Mouse (Mus musculus): ENCODE measurements around the gene Acbd3. TPM values are rescaled to one million over a fixed set of nuclear protein-coding genes. Genes with fewer than 3 reads are reported as not detected.

Gene Acbd3
- polyA plus RNA-seq, 1 experiment from 2014 or later = 21.8 TPM

- 4% methylated on average over 10 of the region's 10 CpGs for WGBS
- Histone ChIP-seq H3K9ac (ENCODE audit: low read depth, low read length) (peak overlapping the region; percentile 89), H3K27ac (ENCODE audit: low read depth, low read length) (peak overlapping the region; percentile 88), H3K4me1 (ENCODE audit: control insufficient read depth, insufficient read depth, low read depth, low read length) (peaks cover 10% of the 10 kb centered on the region), H3K4me2 (ENCODE audit: low read length) (peak overlapping the region; percentile 99), H3K9me3 (ENCODE audit: control insufficient read depth, low read length) (no peaks in the 10 kb centered on the region), H3K36me3 (ENCODE audit: control insufficient read depth, insufficient read depth, low read length) (no peaks in the 10 kb centered on the region), H3K4me3 (ENCODE audit: low read length) (peak overlapping the region; percentile 76), H3K27me3 (replicated peaks; ENCODE audit: control insufficient read depth, insufficient read depth, low read length) (no peaks in the 10 kb centered on the region)
- ATAC-seq = peak; percentile 35
Observed at GRCm38 (mm10) chr1:180777289-180777659, 51.4 kb downstream of the Acbd3 start.

GRCm38 (mm10) chr1:180777660-180778402 lies 52.0 kb downstream of the Acbd3 start:
- 0% methylated on average over 56 of the region's 56 CpGs for WGBS

GRCm38 (mm10) chr1:180778403-180778754 lies 52.5 kb downstream of the Acbd3 start:
- no peaks in the 10 kb centered on the region for H3K36me3 ChIP-seq (ENCODE audit: control insufficient read depth, insufficient read depth, low read length)
- no peaks in the 10 kb centered on the region for H3K9me3 ChIP-seq (ENCODE audit: control insufficient read depth, low read length)
- peak overlapping the region; percentile 76 for H3K4me3 ChIP-seq (ENCODE audit: low read length)
- peak overlapping the region; percentile 99 for H3K4me2 ChIP-seq (ENCODE audit: low read length)
- ATAC-seq = peak; percentile 55
- H3K27ac ChIP-seq (ENCODE audit: low read depth, low read length) = peak overlapping the region; percentile 29; the same call in 1 of the 2 replicates
- H3K4me1 ChIP-seq (ENCODE audit: control insufficient read depth, insufficient read depth, low read depth, low read length) = peaks cover 10% of the 10 kb centered on the region
- under 1% methylated on average over 13 of the region's 13 CpGs for WGBS
- H3K27me3 ChIP-seq (replicated peaks; ENCODE audit: control insufficient read depth, insufficient read depth, low read length) = no peaks in the 10 kb centered on the region
- H3K9ac ChIP-seq (ENCODE audit: low read depth, low read length) = peak overlapping the region; percentile 89

More at GRCm38 (mm10) chr1:180777660-180778402, 52.0 kb downstream of the Acbd3 start:
- H3K9ac ChIP-seq (ENCODE audit: low read depth, low read length) = peak overlapping the region; percentile 89
- peak overlapping the region; percentile 88 for H3K27ac ChIP-seq (ENCODE audit: low read depth, low read length)
- H3K27me3 ChIP-seq (replicated peaks; ENCODE audit: control insufficient read depth, insufficient read depth, low read length) = no peaks in the 10 kb centered on the region
- peaks cover 10% of the 10 kb centered on the region for H3K4me1 ChIP-seq (ENCODE audit: control insufficient read depth, insufficient read depth, low read depth, low read length)
- peak overlapping the region; percentile 99 for H3K4me2 ChIP-seq (ENCODE audit: low read length)
- H3K9me3 ChIP-seq (ENCODE audit: control insufficient read depth, low read length) = no peaks in the 10 kb centered on the region
- H3K36me3 ChIP-seq (ENCODE audit: control insufficient read depth, insufficient read depth, low read length) = no peaks in the 10 kb centered on the region
- ATAC-seq = peak; percentile 86
- H3K4me3 ChIP-seq (ENCODE audit: low read length) = peak overlapping the region; percentile 76

- 84% methylated on average over 10 of the region's 10 CpGs for WGBS
- ATAC-seq = no peak
- H3K9me3 ChIP-seq (ENCODE audit: control insufficient read depth, low read length) = no peaks in the 10 kb centered on the region
- peak overlapping the region; percentile 99; the same call in 1 of the 2 replicates for H3K4me2 ChIP-seq (ENCODE audit: low read length)
- H3K9ac ChIP-seq (ENCODE audit: low read depth, low read length) = no peak overlapping the region
- H3K4me1 ChIP-seq (ENCODE audit: control insufficient read depth, insufficient read depth, low read depth, low read length) = peaks cover 10% of the 10 kb centered on the region
- no peaks in the 10 kb centered on the region for H3K36me3 ChIP-seq (ENCODE audit: control insufficient read depth, insufficient read depth, low read length)
- no peaks in the 10 kb centered on the region for H3K27me3 ChIP-seq (replicated peaks; ENCODE audit: control insufficient read depth, insufficient read depth, low read length)
- H3K4me3 ChIP-seq (ENCODE audit: low read length) = no peak overlapping the region
- no peak overlapping the region for H3K27ac ChIP-seq (ENCODE audit: low read depth, low read length)
Observed at GRCm38 (mm10) chr1:180778941-180779340, 53.1 kb downstream of the Acbd3 start.

- Histone ChIP-seq H3K9ac (ENCODE audit: low read depth, low read length) (no peak overlapping the region), H3K4me2 (ENCODE audit: low read length) (no peak overlapping the region), H3K27me3 (replicated peaks; ENCODE audit: control insufficient read depth, insufficient read depth, low read length) (no peaks in the 10 kb centered on the region), H3K4me3 (ENCODE audit: low read length) (no peak overlapping the region), H3K27ac (ENCODE audit: low read depth, low read length) (no peak overlapping the region), H3K9me3 (ENCODE audit: control insufficient read depth, low read length) (no peaks in the 10 kb centered on the region), H3K36me3 (ENCODE audit: control insufficient read depth, insufficient read depth, low read length) (no peaks in the 10 kb centered on the region), H3K4me1 (ENCODE audit: control insufficient read depth, insufficient read depth, low read depth, low read length) (peaks cover 10% of the 10 kb centered on the region)
- ATAC-seq = no peak
- WGBS = 94% methylated on average over 8 of the region's 8 CpGs
Observed at GRCm38 (mm10) chr1:180780291-180780690, 54.4 kb downstream of the Acbd3 start.

- WGBS = 85% methylated on average over 5 of the region's 5 CpGs
- ATAC-seq = no peak
- Histone ChIP-seq H3K9ac (ENCODE audit: low read depth, low read length) (no peak overlapping the region), H3K27me3 (replicated peaks; ENCODE audit: control insufficient read depth, insufficient read depth, low read length) (no peaks in the 10 kb centered on the region), H3K27ac (ENCODE audit: low read depth, low read length) (no peak overlapping the region), H3K36me3 (ENCODE audit: control insufficient read depth, insufficient read depth, low read length) (no peaks in the 10 kb centered on the region), H3K9me3 (ENCODE audit: control insufficient read depth, low read length) (no peaks in the 10 kb centered on the region), H3K4me1 (ENCODE audit: control insufficient read depth, insufficient read depth, low read depth, low read length) (peaks cover 5% of the 10 kb centered on the region), H3K4me2 (ENCODE audit: low read length) (no peak overlapping the region), H3K4me3 (ENCODE audit: low read length) (no peak overlapping the region)
Observed at GRCm38 (mm10) chr1:180781250-180781649, 55.4 kb downstream of the Acbd3 start.

GRCm38 (mm10) chr1:180782906-180783579 lies 57.2 kb downstream of the Acbd3 start:
- Histone ChIP-seq H3K27me3 (replicated peaks; ENCODE audit: control insufficient read depth, insufficient read depth, low read length) (no peaks in the 10 kb centered on the region), H3K4me3 (ENCODE audit: low read length) (no peak overlapping the region), H3K9ac (ENCODE audit: low read depth, low read length) (no peak overlapping the region), H3K4me2 (ENCODE audit: low read length) (no peak overlapping the region), H3K9me3 (ENCODE audit: control insufficient read depth, low read length) (no peaks in the 10 kb centered on the region), H3K4me1 (ENCODE audit: control insufficient read depth, insufficient read depth, low read depth, low read length) (no peaks in the 10 kb centered on the region; the same call in 1 of the 2 replicates), H3K27ac (ENCODE audit: low read depth, low read length) (no peak overlapping the region), H3K36me3 (ENCODE audit: control insufficient read depth, insufficient read depth, low read length) (no peaks in the 10 kb centered on the region)
- ATAC-seq = no peak
- 67% methylated on average over 9 of the region's 9 CpGs for WGBS

GRCm38 (mm10) chr1:180783580-180783928 lies 57.7 kb downstream of the Acbd3 start:
- Histone ChIP-seq H3K4me1 (ENCODE audit: control insufficient read depth, insufficient read depth, low read depth, low read length) (no peaks in the 10 kb centered on the region), H3K36me3 (ENCODE audit: control insufficient read depth, insufficient read depth, low read length) (no peaks in the 10 kb centered on the region), H3K27ac (ENCODE audit: low read depth, low read length) (no peak overlapping the region), H3K9ac (ENCODE audit: low read depth, low read length) (no peak overlapping the region), H3K4me2 (ENCODE audit: low read length) (no peak overlapping the region), H3K27me3 (replicated peaks; ENCODE audit: control insufficient read depth, insufficient read depth, low read length) (no peaks in the 10 kb centered on the region), H3K9me3 (ENCODE audit: control insufficient read depth, low read length) (no peaks in the 10 kb centered on the region), H3K4me3 (ENCODE audit: low read length) (no peak overlapping the region)
- 27% methylated on average over 3 of the region's 3 CpGs for WGBS
- no peak for ATAC-seq

GRCm38 (mm10) chr1:180791821-180792480 lies 66.1 kb downstream of the Acbd3 start:
- no peak overlapping the region for H3K27ac ChIP-seq (ENCODE audit: low read depth, low read length)
- 76% methylated on average over 14 of the region's 14 CpGs for whole genome bisulfite sequencing
- H3K4me2 ChIP-seq (ENCODE audit: low read length) = no peak overlapping the region
- no peak overlapping the region for H3K9ac ChIP-seq (ENCODE audit: low read depth, low read length)
- ATAC-seq = 0 out of 2 replicates have a peak, but pooled peaks have one; percentile 30
- no peak overlapping the region for H3K4me3 ChIP-seq (ENCODE audit: low read length)
- H3K4me1 ChIP-seq (ENCODE audit: control insufficient read depth, insufficient read depth, low read depth, low read length) = peaks cover 10% of the 10 kb centered on the region
- H3K9me3 ChIP-seq (ENCODE audit: control insufficient read depth, low read length) = no peaks in the 10 kb centered on the region
- H3K36me3 ChIP-seq (ENCODE audit: control insufficient read depth, insufficient read depth, low read length) = no peaks in the 10 kb centered on the region
- H3K27me3 ChIP-seq (replicated peaks; ENCODE audit: control insufficient read depth, insufficient read depth, low read length) = no peaks in the 10 kb centered on the region

Measured in hindbrain, embryonic 16.5 days (tissue).